Mouse (Mus musculus): Measurements from ENCODE around the gene Mief2. TPM values are rescaled to one million over a fixed set of nuclear protein-coding genes. Genes with fewer than 3 reads are reported as not detected.

Gene Mief2
- polyA plus RNA-seq, 1 experiment from 2014 or later, result 28.0 TPM

- no peaks in the 10 kb centered on the region for H3K27me3 ChIP-seq (ENCODE audit: control insufficient read depth, insufficient read depth, low read length)
- H3K36me3 ChIP-seq (replicated peaks; ENCODE audit: control insufficient read depth, insufficient read depth), result no peaks in the 10 kb centered on the region
- no peak overlapping the region for H3K4me2 ChIP-seq (replicated peaks)
- no peak overlapping the region for H3K27ac ChIP-seq
- H3K9ac ChIP-seq, result no peak overlapping the region
- DNase-seq (ENCODE audit: low spot score), result no peak
- no peak overlapping the region for H3K4me3 ChIP-seq (replicated peaks; ENCODE audit: low read length)
- H3K4me1 ChIP-seq (replicated peaks; ENCODE audit: control insufficient read depth, insufficient read depth, low read length), result peaks cover 19% of the 10 kb centered on the region
- WGBS, result 82% methylated on average over 4 of the region's 4 CpGs
- no peaks in the 10 kb centered on the region for H3K9me3 ChIP-seq (ENCODE audit: control insufficient read depth, low read length)
- no peak for ATAC-seq (ENCODE audit: low FRiP score)
Observed at GRCm38 (mm10) chr11:60772161-60772560, 44.0 kb downstream of the Mief2 start.

GRCm38 (mm10) chr11:60774158-60774689, 46.0 kb downstream of the Mief2 start:
- H3K4me3 ChIP-seq (replicated peaks; ENCODE audit: low read length), result no peak overlapping the region
- ATAC-seq (ENCODE audit: low FRiP score), result no peak
- H3K27ac ChIP-seq, result no peak overlapping the region
- H3K9ac ChIP-seq, result no peak overlapping the region
- H3K4me2 ChIP-seq (replicated peaks), result no peak overlapping the region
- no peaks in the 10 kb centered on the region for H3K27me3 ChIP-seq (ENCODE audit: control insufficient read depth, insufficient read depth, low read length)
- H3K4me1 ChIP-seq (replicated peaks; ENCODE audit: control insufficient read depth, insufficient read depth, low read length), result peaks cover 33% of the 10 kb centered on the region
- peaks cover 7% of the 10 kb centered on the region; the same call in 1 of the 2 replicates for H3K36me3 ChIP-seq (replicated peaks; ENCODE audit: control insufficient read depth, insufficient read depth)
- DNase-seq (ENCODE audit: low spot score), result no peak
- no peaks in the 10 kb centered on the region for H3K9me3 ChIP-seq (ENCODE audit: control insufficient read depth, low read length)
- 87% methylated on average over 3 of the region's 3 CpGs for WGBS

GRCm38 (mm10) chr11:60774841-60775240, 46.6 kb downstream of the Mief2 start:
- H3K4me1 ChIP-seq (replicated peaks; ENCODE audit: control insufficient read depth, insufficient read depth, low read length), result peaks cover 39% of the 10 kb centered on the region
- H3K4me2 ChIP-seq (replicated peaks), result no peak overlapping the region
- ATAC-seq (ENCODE audit: low FRiP score) (no peak), DNase-seq (ENCODE audit: low spot score) (no peak)
- no peaks in the 10 kb centered on the region for H3K27me3 ChIP-seq (ENCODE audit: control insufficient read depth, insufficient read depth, low read length)
- H3K4me3 ChIP-seq (replicated peaks; ENCODE audit: low read length), result no peak overlapping the region
- H3K9me3 ChIP-seq (ENCODE audit: control insufficient read depth, low read length), result no peaks in the 10 kb centered on the region
- WGBS, result 93% methylated on average over 1 of the region's 1 CpGs
- peaks cover 13% of the 10 kb centered on the region; the same call in 1 of the 2 replicates for H3K36me3 ChIP-seq (replicated peaks; ENCODE audit: control insufficient read depth, insufficient read depth)
- H3K9ac ChIP-seq, result peak overlapping the region; percentile 81; the same call in 1 of the 2 replicates
- H3K27ac ChIP-seq, result no peak overlapping the region

GRCm38 (mm10) chr11:60775578-60775977, 47.4 kb downstream of the Mief2 start:
- WGBS, result 55% methylated on average over 6 of the region's 6 CpGs
- DNase-seq (ENCODE audit: low spot score) (no peak), ATAC-seq (ENCODE audit: low FRiP score) (no peak)
- Histone ChIP-seq H3K36me3 (replicated peaks; ENCODE audit: control insufficient read depth, insufficient read depth) (peaks cover 21% of the 10 kb centered on the region), H3K4me2 (replicated peaks) (peak overlapping the region; percentile 93), H3K9me3 (ENCODE audit: control insufficient read depth, low read length) (no peaks in the 10 kb centered on the region), H3K4me3 (replicated peaks; ENCODE audit: low read length) (peak overlapping the region; percentile 80), H3K9ac (peak overlapping the region; percentile 81), H3K27ac (no peak overlapping the region), H3K27me3 (ENCODE audit: control insufficient read depth, insufficient read depth, low read length) (no peaks in the 10 kb centered on the region), H3K4me1 (replicated peaks; ENCODE audit: control insufficient read depth, insufficient read depth, low read length) (peaks cover 47% of the 10 kb centered on the region)

- ATAC-seq (ENCODE audit: low FRiP score) (no peak), DNase-seq (ENCODE audit: low spot score) (no peak)
- 5% methylated on average over 17 of the region's 17 CpGs for WGBS
- H3K4me3 ChIP-seq (replicated peaks; ENCODE audit: low read length), result peak overlapping the region; percentile 80
- H3K4me2 ChIP-seq (replicated peaks), result peak overlapping the region; percentile 93
- no peaks in the 10 kb centered on the region for H3K9me3 ChIP-seq (ENCODE audit: control insufficient read depth, low read length)
- peaks cover 54% of the 10 kb centered on the region for H3K4me1 ChIP-seq (replicated peaks; ENCODE audit: control insufficient read depth, insufficient read depth, low read length)
- peak overlapping the region; percentile 81 for H3K9ac ChIP-seq
- no peaks in the 10 kb centered on the region for H3K27me3 ChIP-seq (ENCODE audit: control insufficient read depth, insufficient read depth, low read length)
- peaks cover 26% of the 10 kb centered on the region for H3K36me3 ChIP-seq (replicated peaks; ENCODE audit: control insufficient read depth, insufficient read depth)
- peak overlapping the region; percentile 71 for H3K27ac ChIP-seq
Observed at GRCm38 (mm10) chr11:60776107-60776828, 48.1 kb downstream of the Mief2 start.

- Histone ChIP-seq H3K9ac (peak within 1 kb of the TSS; percentile 81), H3K27me3 (ENCODE audit: control insufficient read depth, insufficient read depth, low read length) (no peaks in the 10 kb centered on the region), H3K4me1 (replicated peaks; ENCODE audit: control insufficient read depth, insufficient read depth, low read length) (peaks cover 62% of the 10 kb centered on the region), H3K9me3 (ENCODE audit: control insufficient read depth, low read length) (no peaks in the 10 kb centered on the region), H3K27ac (peak within 1 kb of the TSS; percentile 71), H3K36me3 (replicated peaks; ENCODE audit: control insufficient read depth, insufficient read depth) (peaks cover 33% of the 10 kb centered on the region), H3K4me3 (replicated peaks; ENCODE audit: low read length) (peak within 1 kb of the TSS; percentile 80), H3K4me2 (replicated peaks) (peak within 1 kb of the TSS; percentile 93)
- ATAC-seq (ENCODE audit: low FRiP score) (peak; percentile 100), DNase-seq (ENCODE audit: low spot score) (peak; percentile 93)
- under 1% methylated on average over 62 of the region's 62 CpGs for WGBS
Observed at GRCm38 (mm10) chr11:60776829-60777740, 48.9 kb downstream of the Mief2 start, which contains the start of the genes Top3a and Smcr8. Gene Top3a, minus strand, starts transcription at chr11:60777365. Gene Smcr8, plus strand, starts transcription at chr11:60777524.

GRCm38 (mm10) chr11:60777801-60778370, 49.7 kb downstream of the Mief2 start:
- peak overlapping the region; percentile 93 for H3K4me2 ChIP-seq (replicated peaks)
- H3K27me3 ChIP-seq (ENCODE audit: control insufficient read depth, insufficient read depth, low read length), result no peaks in the 10 kb centered on the region
- ATAC-seq (ENCODE audit: low FRiP score) (no peak), DNase-seq (ENCODE audit: low spot score) (no peak)
- WGBS, result 29% methylated on average over 16 of the region's 16 CpGs
- H3K4me1 ChIP-seq (replicated peaks; ENCODE audit: control insufficient read depth, insufficient read depth, low read length), result peaks cover 70% of the 10 kb centered on the region
- H3K27ac ChIP-seq, result 0 out of 2 replicates have a peak overlapping the region, but pooled peaks have one; percentile 71
- H3K36me3 ChIP-seq (replicated peaks; ENCODE audit: control insufficient read depth, insufficient read depth), result peaks cover 33% of the 10 kb centered on the region
- H3K4me3 ChIP-seq (replicated peaks; ENCODE audit: low read length), result peak overlapping the region; percentile 80
- no peaks in the 10 kb centered on the region for H3K9me3 ChIP-seq (ENCODE audit: control insufficient read depth, low read length)
- peak overlapping the region; percentile 81 for H3K9ac ChIP-seq

- no peak for DNase-seq (ENCODE audit: low spot score)
- peaks cover 47% of the 10 kb centered on the region for H3K36me3 ChIP-seq (replicated peaks; ENCODE audit: control insufficient read depth, insufficient read depth)
- H3K27ac ChIP-seq, result no peak overlapping the region
- H3K4me2 ChIP-seq (replicated peaks), result peak overlapping the region; percentile 93
- H3K4me3 ChIP-seq (replicated peaks; ENCODE audit: low read length), result peak overlapping the region; percentile 14; the same call in 1 of the 2 replicates
- H3K9ac ChIP-seq, result peak overlapping the region; percentile 40; the same call in 1 of the 2 replicates
- WGBS, result 89% methylated on average over 10 of the region's 10 CpGs
- no peaks in the 10 kb centered on the region for H3K9me3 ChIP-seq (ENCODE audit: control insufficient read depth, low read length)
- no peak for ATAC-seq (ENCODE audit: low FRiP score)
- peaks cover 70% of the 10 kb centered on the region for H3K4me1 ChIP-seq (replicated peaks; ENCODE audit: control insufficient read depth, insufficient read depth, low read length)
- H3K27me3 ChIP-seq (ENCODE audit: control insufficient read depth, insufficient read depth, low read length), result no peaks in the 10 kb centered on the region
Observed at GRCm38 (mm10) chr11:60779673-60780189, 51.5 kb downstream of the Mief2 start.

Data from hindbrain, embryonic 14.5 days (tissue).